Mouse (Mus musculus): Measurements from ENCODE around the gene Lpp.

Lpp gene

DNA sequence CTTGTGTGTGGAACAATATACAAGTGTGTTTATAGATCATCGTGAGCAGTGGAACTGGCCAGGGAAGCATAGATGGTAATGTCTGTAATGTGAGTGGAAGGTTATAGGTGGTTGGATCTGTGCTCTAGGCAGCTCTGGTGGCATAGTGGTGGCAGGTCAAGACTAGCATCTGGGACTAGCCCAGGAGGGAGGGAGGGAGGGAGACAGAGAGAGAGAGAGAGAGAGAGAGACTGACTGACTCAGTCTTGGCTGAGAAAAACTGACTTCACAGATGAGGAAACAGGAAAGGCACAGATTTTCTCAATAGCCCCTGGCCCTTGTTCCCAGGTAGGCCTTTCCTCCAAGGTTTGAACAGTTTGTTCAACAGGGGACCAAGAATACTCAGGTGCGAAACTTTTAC, 7.5 kb downstream of the Lpp start:
- no peak for DNase-seq

DNA sequence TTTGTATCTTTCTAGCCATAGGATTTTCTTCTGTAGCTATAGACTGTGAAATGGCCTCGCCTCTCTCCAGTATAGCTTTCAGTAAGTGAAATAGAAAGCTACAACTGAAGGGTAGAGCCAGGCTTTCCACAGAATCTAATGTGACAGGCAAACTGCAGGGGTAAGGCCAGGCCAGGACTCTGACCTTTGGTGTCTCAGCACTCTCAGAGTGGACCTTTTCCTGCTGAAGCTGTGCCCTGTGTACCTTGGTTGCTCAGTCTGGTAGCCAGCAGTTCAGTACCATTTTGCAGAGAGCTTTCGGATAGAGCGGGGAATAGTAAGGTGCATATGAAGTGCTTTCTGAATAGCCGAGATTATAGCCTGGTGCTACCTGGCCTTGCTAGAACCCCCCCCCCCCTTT, 9.5 kb downstream of the Lpp start:
- peak; percentile 63 to 75 for DNase-seq

DNA sequence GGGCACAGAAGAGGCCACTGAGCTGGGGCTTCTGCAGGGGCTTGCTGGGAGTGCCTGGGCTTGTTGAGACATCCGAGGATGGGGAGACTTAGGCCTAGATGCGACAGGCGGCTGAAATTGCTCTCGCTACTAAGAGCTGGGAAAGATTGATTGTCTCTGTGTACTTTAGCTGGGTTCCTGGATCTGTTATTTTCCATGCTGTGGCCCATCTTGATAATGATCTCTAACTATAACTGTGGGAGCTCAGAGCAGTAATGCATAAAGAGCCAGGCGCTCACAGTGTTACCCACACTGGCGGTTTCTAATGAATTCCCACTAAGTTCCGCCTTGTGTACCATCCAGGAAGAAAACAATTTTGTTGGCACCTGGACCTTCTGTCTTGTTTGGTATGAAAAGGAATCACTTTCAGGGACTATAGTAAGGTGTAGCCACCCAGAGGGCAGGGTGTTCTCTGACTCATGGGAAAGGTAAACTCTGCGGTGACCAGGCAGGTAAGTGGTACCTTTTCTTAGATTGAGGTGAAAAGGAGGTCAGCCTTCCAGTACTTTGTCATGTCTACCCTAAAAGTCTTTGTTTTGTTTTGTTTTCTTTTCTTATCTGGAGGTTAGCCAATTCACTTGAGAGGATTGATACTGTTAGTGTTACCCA, 10.6 kb downstream of the Lpp start:
- DNase-seq = no peak

- no peak for DNase-seq
These were observed 13.2 kb downstream of the Lpp start for GRCm38 (mm10) chr16:24406521-24406920.

- no peak for DNase-seq
These were observed 18.0 kb downstream of the Lpp start for GRCm38 (mm10) chr16:24411281-24411680.

DNA sequence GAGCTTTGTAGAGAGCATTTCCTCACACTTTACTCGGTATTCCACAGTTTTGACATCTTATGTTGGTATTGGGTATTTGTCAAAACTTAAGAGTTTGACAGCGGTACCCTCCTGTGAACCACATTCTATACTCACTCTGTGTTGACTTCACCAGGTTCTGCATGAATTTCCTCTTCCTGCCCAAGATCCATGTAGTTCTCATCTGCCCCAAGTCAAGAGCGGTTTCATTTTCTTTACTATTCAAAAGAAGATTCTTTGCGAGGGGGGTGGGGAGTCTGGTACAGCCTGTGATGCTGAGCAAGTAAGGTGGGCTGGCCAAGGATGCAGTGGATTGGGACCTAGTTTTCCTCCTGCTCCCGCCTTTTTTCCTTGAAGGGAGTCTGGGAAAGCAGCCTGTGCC, 18.9 kb downstream of the Lpp start:
- no peak for DNase-seq

DNA sequence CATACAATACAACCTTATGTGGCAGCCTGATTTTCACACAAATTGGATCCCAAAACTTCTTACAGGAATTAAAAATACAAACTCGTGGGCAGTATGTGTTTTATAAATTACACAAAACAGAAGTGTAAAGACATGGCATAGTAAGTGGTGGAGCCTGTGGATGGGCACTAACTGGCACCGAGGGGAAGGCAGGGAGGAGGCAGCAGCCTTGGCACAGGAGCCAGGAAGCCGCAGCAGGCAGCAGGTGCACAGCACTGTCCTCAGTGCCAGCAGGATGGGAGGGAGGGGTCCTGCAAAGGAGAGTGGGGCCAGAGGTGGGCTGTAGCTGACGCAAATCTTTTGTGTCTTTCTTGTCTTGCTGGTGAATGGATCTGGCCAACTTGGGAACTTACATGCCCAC, 19.8 kb downstream of the Lpp start:
- DNase-seq = no peak

- DNase-seq = no peak
These were observed 24.7 kb downstream of the Lpp start for GRCm38 (mm10) chr16:24418022-24418421.

- no peak for DNase-seq
These were observed 27.4 kb downstream of the Lpp start for GRCm38 (mm10) chr16:24420603-24421120.

DNA sequence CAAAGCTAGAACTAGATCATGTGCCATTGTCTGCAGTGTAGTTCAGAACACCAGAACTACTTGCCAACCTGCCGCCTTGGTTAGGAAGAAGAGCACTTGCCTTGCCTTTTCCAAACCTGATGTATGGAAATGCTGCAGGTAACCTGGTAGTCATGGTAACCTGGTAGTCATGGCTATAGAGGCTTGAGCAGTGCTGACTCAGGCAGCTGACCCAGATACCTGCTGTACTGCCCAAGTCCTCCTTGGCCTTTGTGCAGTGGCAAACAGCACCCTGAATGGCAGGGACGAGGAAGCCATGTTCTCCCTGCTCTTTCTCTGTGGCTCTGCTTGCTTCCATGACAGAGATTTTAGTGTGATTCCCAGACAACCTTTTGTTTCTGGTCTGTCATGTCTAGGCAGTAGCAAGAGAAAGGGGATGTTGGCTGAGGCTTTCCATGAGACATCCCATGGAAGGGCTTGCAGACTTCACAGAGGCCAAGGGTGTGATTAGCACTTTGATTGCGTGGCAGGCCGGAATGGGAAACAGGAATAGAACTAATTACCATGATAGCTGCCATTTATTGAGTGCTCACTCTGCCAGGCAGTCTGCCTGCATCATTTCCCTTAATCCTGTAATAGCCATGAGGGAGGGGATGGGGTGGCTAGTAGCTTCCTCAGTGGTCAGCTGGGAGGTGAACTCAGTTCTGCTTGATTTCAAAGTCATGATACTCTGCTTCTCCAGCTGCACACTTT, 28.5 kb downstream of the Lpp start:
- DNase-seq = no peak

DNA sequence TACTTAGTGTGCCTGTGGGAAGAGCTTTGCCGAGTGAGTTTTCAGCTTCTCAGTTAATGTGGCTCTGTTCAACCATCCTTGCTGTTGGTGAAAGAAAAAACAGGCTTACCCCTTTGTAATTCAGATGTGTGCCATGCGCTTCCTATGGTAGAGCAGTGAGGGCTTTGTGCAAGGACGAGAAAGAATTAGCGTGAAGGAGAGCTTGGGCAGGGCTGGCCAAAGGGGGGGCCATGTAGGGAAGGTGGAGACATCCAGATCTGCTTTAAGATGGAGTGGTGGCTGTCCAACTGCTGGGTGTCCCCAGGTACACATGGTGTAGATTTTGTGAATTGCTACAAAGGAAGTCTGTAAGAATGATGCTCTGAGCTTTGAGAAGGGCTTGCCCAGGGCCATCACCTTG, 29.9 kb downstream of the Lpp start:
- no peak for DNase-seq

GRCm38 (mm10) chr16:24423751-24424150, 30.4 kb downstream of the Lpp start:
- DNase-seq = no peak

- no peak for DNase-seq
These were observed 31.2 kb downstream of the Lpp start for GRCm38 (mm10) chr16:24424356-24424977.

GRCm38 (mm10) chr16:24425816-24426215, 32.5 kb downstream of the Lpp start:
- DNase-seq = no peak

- no peak for DNase-seq
These were observed 34.3 kb downstream of the Lpp start for GRCm38 (mm10) chr16:24427606-24428005.

GRCm38 (mm10) chr16:24428055-24428454, 34.7 kb downstream of the Lpp start:
- no peak for DNase-seq

DNA sequence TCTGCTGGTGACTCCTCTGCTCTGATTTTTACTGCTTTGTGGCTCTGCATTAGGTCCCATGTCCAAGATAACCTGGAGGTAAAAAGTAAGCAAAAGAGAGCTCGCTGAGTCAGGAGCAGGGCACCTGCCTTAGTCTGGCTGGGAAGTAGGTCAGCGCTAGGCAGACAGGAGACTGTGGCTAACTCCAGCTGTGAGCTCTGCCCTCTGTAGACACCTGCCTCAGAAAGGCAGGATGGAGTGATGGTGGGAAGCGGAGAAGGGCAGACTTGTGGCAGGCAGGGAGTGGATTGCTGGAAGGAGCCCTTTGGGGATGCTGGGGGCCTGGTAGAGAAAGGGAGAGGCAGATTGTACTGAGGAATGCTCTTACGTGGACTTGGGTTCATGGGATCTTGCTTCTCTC, 35.4 kb downstream of the Lpp start:
- peak; percentile 36 to 39 for DNase-seq

- no peak for DNase-seq
These were observed 36.4 kb downstream of the Lpp start for GRCm38 (mm10) chr16:24429691-24430090.

DNA sequence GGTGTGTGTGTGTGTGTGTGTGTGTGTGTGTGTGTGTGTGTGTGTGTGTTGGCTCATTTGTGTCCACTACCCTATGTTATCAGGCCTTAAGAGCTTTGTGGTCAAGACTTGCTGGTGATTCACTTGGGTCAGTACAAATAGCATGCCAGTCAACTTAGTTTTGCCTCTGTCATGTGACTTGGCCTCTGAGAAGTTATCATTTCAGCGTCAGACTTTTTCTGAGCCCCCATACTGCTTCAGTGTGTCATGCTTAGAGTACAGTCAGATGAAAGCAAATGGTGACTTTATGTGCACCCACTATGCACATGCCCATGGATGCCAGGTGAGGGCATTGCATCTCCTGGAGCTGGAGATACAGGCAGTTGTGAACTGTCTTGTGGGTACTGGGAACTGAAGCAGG, 38.5 kb downstream of the Lpp start:
- DNase-seq = no peak

GRCm38 (mm10) chr16:24433563-24433962, 40.3 kb downstream of the Lpp start:
- DNase-seq = no peak

- no peak for DNase-seq
These were observed 40.7 kb downstream of the Lpp start for GRCm38 (mm10) chr16:24434026-24434425.

DNA sequence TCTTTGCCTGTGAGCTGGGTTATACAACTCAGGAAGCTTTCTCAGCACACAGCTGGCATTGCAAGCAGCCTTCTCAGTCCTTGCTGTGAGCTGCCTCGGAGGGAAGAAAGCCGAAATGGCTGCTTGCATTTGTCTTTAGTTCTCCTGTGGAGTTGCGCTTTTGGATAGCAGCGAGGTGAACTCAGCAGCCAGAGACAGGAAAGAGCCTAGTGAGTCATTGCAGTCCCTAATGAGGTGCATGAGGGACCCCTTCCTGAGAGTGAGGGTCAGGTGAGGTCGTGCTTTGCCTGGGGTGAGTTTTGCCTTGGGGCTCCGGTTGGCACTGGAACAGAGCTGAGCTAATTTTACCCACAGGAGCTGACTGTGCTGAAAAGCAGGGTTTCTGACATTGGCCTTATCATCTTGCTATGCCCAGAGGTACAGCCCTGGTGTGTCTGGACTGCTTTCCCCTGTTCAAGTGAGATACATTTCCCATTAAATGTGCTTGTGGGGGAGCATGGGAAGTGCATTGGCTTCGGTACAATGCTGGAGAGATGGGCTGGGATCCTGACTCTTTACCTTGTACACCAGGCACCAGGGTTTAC, 41.3 kb downstream of the Lpp start:
- peak in 1 of 2 experiments; percentile 52 for DNase-seq

GRCm38 (mm10) chr16:24435115-24435553, 41.8 kb downstream of the Lpp start:
- DNase-seq = peak; percentile 66 to 75

- peak; percentile 59 for DNase-seq
These were observed 45.1 kb downstream of the Lpp start for GRCm38 (mm10) chr16:24438438-24438837.
